Mouse (Mus musculus): ENCODE measurements at regions not wholly inside any gene's neighbourhood (a gene's known extent, or its start where the extent isn't known, plus 50 kb on each side); places are given as distances from the start of the nearest gene placed in this dataset.

DNA sequence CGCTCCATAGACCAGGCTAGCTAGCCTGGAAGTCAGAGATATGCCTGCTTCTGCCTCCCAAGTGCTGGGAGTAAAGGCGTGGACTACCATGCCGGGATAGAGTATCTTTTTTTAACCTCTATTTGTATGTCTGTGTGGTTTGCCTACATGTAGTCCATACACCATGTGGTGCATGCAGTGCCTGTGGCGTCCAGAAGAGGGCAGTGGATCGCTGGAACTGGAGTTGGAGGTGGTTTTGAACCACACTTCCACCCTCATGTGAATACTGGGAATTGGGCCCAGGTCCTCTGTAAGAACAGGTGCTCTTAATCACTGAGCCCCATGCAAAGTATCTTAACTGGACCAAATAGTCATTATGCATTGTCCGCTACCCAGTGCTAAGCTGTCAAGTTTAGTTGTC, 306.2 kb downstream of the H2al1j start:
- peak; percentile 48 for TF ChIP-seq CTCF (conservative IDR thresholded peaks at IDR 0.05; ENCODE audit: low read length)
- no peak for TF ChIP-seq POU5F1 (IDR thresholded peaks at IDR 0.05; ENCODE audit: borderline replicate concordance, low read length)
- TF ChIP-seq NANOG (IDR thresholded peaks at IDR 0.05; ENCODE audit: borderline replicate concordance, low read length), result no peak
